Mouse (Mus musculus): ENCODE measurements around the gene Best1. TPM values are rescaled to one million over a fixed set of nuclear protein-coding genes. Genes with fewer than 3 reads are reported as not detected.

The Best1 gene
- polyA plus RNA-seq (2011; ENCODE audit: insufficient read length, low read depth, missing spikeins), result 0.33 and 0.60 TPM in 2 replicates

- no peak within 1 kb of the TSS for H3K27ac ChIP-seq (ENCODE audit: insufficient read depth, low read length)
- no peak within 1 kb of the TSS for H3K4me3 ChIP-seq (ENCODE audit: insufficient read depth, low read length)
- TF ChIP-seq CTCF (IDR thresholded peaks at IDR 0.05; ENCODE audit: borderline replicate concordance, insufficient read depth, low read length) (no peak), POLR2A (IDR thresholded peaks at IDR 0.05; ENCODE audit: low read depth, low read length) (no peak)
- H3K4me1 ChIP-seq (ENCODE audit: control insufficient read depth, insufficient read depth, low read length), result no peaks in the 10 kb centered on the region
Observed at GRCm38 (mm10) chr19:10001206-10001969, at the start of gene Best1, which contains the start of gene Rab3il1. Gene Best1 (minus strand): TSS chr19:10001633. Gene Rab3il1 (plus strand): TSS chr19:10001669.

GRCm38 (mm10) chr19:10050438-10050837 is 49.0 kb upstream of the Best1 start:
- H3K27ac ChIP-seq (ENCODE audit: insufficient read depth, low read length), result no peak overlapping the region

GRCm38 (mm10) chr19:10049533-10049932 is 48.1 kb upstream of the Best1 start:
- TF ChIP-seq POLR2A (IDR thresholded peaks at IDR 0.05; ENCODE audit: low read depth, low read length), result no peak
- TF ChIP-seq CTCF (IDR thresholded peaks at IDR 0.05; ENCODE audit: borderline replicate concordance, insufficient read depth, low read length), result no peak
- Histone ChIP-seq H3K27ac (ENCODE audit: insufficient read depth, low read length) (no peak overlapping the region), H3K4me1 (ENCODE audit: control insufficient read depth, insufficient read depth, low read length) (peaks cover 11% of the 10 kb centered on the region), H3K4me3 (ENCODE audit: insufficient read depth, low read length) (no peak overlapping the region)

More at GRCm38 (mm10) chr19:10050438-10050837, 49.0 kb upstream of the Best1 start:
- H3K4me3 ChIP-seq (ENCODE audit: insufficient read depth, low read length), result no peak overlapping the region
- no peak for TF ChIP-seq CTCF (IDR thresholded peaks at IDR 0.05; ENCODE audit: borderline replicate concordance, insufficient read depth, low read length)
- no peak for TF ChIP-seq POLR2A (IDR thresholded peaks at IDR 0.05; ENCODE audit: low read depth, low read length)
- peaks cover 9% of the 10 kb centered on the region for H3K4me1 ChIP-seq (ENCODE audit: control insufficient read depth, insufficient read depth, low read length)

GRCm38 (mm10) chr19:10046983-10047382 is 45.5 kb upstream of the Best1 start:
- Histone ChIP-seq H3K4me1 (ENCODE audit: control insufficient read depth, insufficient read depth, low read length) (peaks cover 7% of the 10 kb centered on the region), H3K27ac (ENCODE audit: insufficient read depth, low read length) (no peak overlapping the region), H3K4me3 (ENCODE audit: insufficient read depth, low read length) (no peak overlapping the region)
- no peak for TF ChIP-seq CTCF (IDR thresholded peaks at IDR 0.05; ENCODE audit: borderline replicate concordance, insufficient read depth, low read length)
- no peak for TF ChIP-seq POLR2A (IDR thresholded peaks at IDR 0.05; ENCODE audit: low read depth, low read length)

GRCm38 (mm10) chr19:10046346-10046745 is 44.9 kb upstream of the Best1 start:
- Histone ChIP-seq H3K27ac (ENCODE audit: insufficient read depth, low read length) (no peak overlapping the region), H3K4me1 (ENCODE audit: control insufficient read depth, insufficient read depth, low read length) (peaks cover 7% of the 10 kb centered on the region), H3K4me3 (ENCODE audit: insufficient read depth, low read length) (no peak overlapping the region)
- TF ChIP-seq POLR2A (IDR thresholded peaks at IDR 0.05; ENCODE audit: low read depth, low read length) (no peak), CTCF (IDR thresholded peaks at IDR 0.05; ENCODE audit: borderline replicate concordance, insufficient read depth, low read length) (no peak)

GRCm38 (mm10) chr19:10045707-10046106 is 44.3 kb upstream of the Best1 start:
- Histone ChIP-seq H3K4me3 (ENCODE audit: insufficient read depth, low read length) (no peak overlapping the region), H3K4me1 (ENCODE audit: control insufficient read depth, insufficient read depth, low read length) (peaks cover 10% of the 10 kb centered on the region), H3K27ac (ENCODE audit: insufficient read depth, low read length) (no peak overlapping the region)
- no peak for TF ChIP-seq CTCF (IDR thresholded peaks at IDR 0.05; ENCODE audit: borderline replicate concordance, insufficient read depth, low read length)
- no peak for TF ChIP-seq POLR2A (IDR thresholded peaks at IDR 0.05; ENCODE audit: low read depth, low read length)

GRCm38 (mm10) chr19:10043643-10044042 is 42.2 kb upstream of the Best1 start:
- peak overlapping the region; percentile 84 for H3K4me3 ChIP-seq (ENCODE audit: insufficient read depth, low read length)
- TF ChIP-seq CTCF (IDR thresholded peaks at IDR 0.05; ENCODE audit: borderline replicate concordance, insufficient read depth, low read length), result no peak
- TF ChIP-seq POLR2A (IDR thresholded peaks at IDR 0.05; ENCODE audit: low read depth, low read length), result no peak
- peak overlapping the region; percentile 71 for H3K27ac ChIP-seq (ENCODE audit: insufficient read depth, low read length)
- peaks cover 19% of the 10 kb centered on the region for H3K4me1 ChIP-seq (ENCODE audit: control insufficient read depth, insufficient read depth, low read length)

GRCm38 (mm10) chr19:10042816-10043215 is 41.4 kb upstream of the Best1 start:
- Histone ChIP-seq H3K27ac (ENCODE audit: insufficient read depth, low read length) (peak overlapping the region; percentile 71), H3K4me1 (ENCODE audit: control insufficient read depth, insufficient read depth, low read length) (peaks cover 21% of the 10 kb centered on the region), H3K4me3 (ENCODE audit: insufficient read depth, low read length) (peak overlapping the region; percentile 84)
- TF ChIP-seq POLR2A (IDR thresholded peaks at IDR 0.05; ENCODE audit: low read depth, low read length) (peak; percentile 10; the same call in 1 of the 2 replicates), CTCF (IDR thresholded peaks at IDR 0.05; ENCODE audit: borderline replicate concordance, insufficient read depth, low read length) (no peak)

GRCm38 (mm10) chr19:10042232-10042631 is 40.8 kb upstream of the Best1 start:
- H3K4me1 ChIP-seq (ENCODE audit: control insufficient read depth, insufficient read depth, low read length), result peaks cover 21% of the 10 kb centered on the region
- H3K27ac ChIP-seq (ENCODE audit: insufficient read depth, low read length), result peak overlapping the region; percentile 71
- TF ChIP-seq POLR2A (IDR thresholded peaks at IDR 0.05; ENCODE audit: low read depth, low read length), result peak; percentile 39; the same call in 1 of the 2 replicates
- no peak for TF ChIP-seq CTCF (IDR thresholded peaks at IDR 0.05; ENCODE audit: borderline replicate concordance, insufficient read depth, low read length)
- peak overlapping the region; percentile 84 for H3K4me3 ChIP-seq (ENCODE audit: insufficient read depth, low read length)
